Comparison of ENCODE assay signal across 11 mouse cellular contexts in genomic region chr6:11283990-11284389, GRCm38 (mm10).
DNase-seq lines count a peak whose midpoint lies in the region; ATAC-seq and TF ChIP-seq lines count a peak whose summit lies in the region.
"Had no signal": no experiment of that assay in that cellular context is flagged by ENCODE, and none has a peak within 500 bp of the region (broad histone marks: within the 10 kb centered on the region; RNA-seq: fewer than 3 reads in every experiment).

No protein-coding gene starts in this region.

- no peak for DNase-seq in liver, postnatal 0 days
- DNase-seq in liver, embryonic 11.5 days (ENCODE audit: low spot score): no peak
- DNase-seq in adipocyte (ENCODE audit: low spot score): peak; percentile 49
- DNase-seq in left cerebral cortex, adult 9 months (ENCODE audit: low spot score in 2 of 2): peak; percentile 3 to 42
- DNase-seq in adrenal gland, postnatal 14 days: no peak
- no peak for DNase-seq in adrenal gland, postnatal 4 days (ENCODE audit: low spot score in 2 of 2)

- H3K9ac ChIP-seq in forebrain, embryonic 13.5 days: no peak overlapping the region
- H3K9ac ChIP-seq in forebrain, embryonic 16.5 days (replicated peaks; ENCODE audit: low read depth, low read length): no peak overlapping the region
- no peak overlapping the region for H3K9ac ChIP-seq in liver, postnatal 0 days (replicated peaks)
- H3K9ac ChIP-seq in liver, embryonic 11.5 days (ENCODE audit: low read depth, low read length): no peak overlapping the region
- H3K9ac ChIP-seq: embryonic facial prominence, embryonic 13.5 days; hindbrain, embryonic 15.5 days; lung, embryonic 15.5 days had no signal

- WGBS in forebrain, embryonic 13.5 days: 0% methylated on average over 2 of the region's 2 CpGs
- WGBS in forebrain, embryonic 16.5 days: 0% methylated on average over 2 of the region's 2 CpGs
- WGBS in liver, postnatal 0 days (ENCODE audit: insufficient replicate concordance): 0% methylated on average over 2 of the region's 2 CpGs
- 2% methylated on average over 2 of the region's 2 CpGs for WGBS in liver, embryonic 11.5 days

- no peak overlapping the region for H3K27ac ChIP-seq in forebrain, embryonic 13.5 days
- no peak overlapping the region for H3K27ac ChIP-seq in forebrain, embryonic 16.5 days (ENCODE audit: low read length)
- H3K27ac ChIP-seq in liver, postnatal 0 days (ENCODE audit: low read depth): no peak overlapping the region
- H3K27ac ChIP-seq in liver, embryonic 11.5 days (ENCODE audit: low read depth, low read length): no peak overlapping the region
- H3K27ac ChIP-seq: embryonic facial prominence, embryonic 13.5 days; hindbrain, embryonic 15.5 days; lung, embryonic 15.5 days had no signal

- H3K27me3 ChIP-seq in forebrain, embryonic 13.5 days: no peaks in the 10 kb centered on the region
- H3K27me3 ChIP-seq in forebrain, embryonic 16.5 days (replicated peaks; ENCODE audit: control insufficient read depth, insufficient read depth, low read length): no peaks in the 10 kb centered on the region
- H3K27me3 ChIP-seq in liver, postnatal 0 days (ENCODE audit: insufficient read depth, low read length): no peaks in the 10 kb centered on the region
- no peaks in the 10 kb centered on the region for H3K27me3 ChIP-seq in liver, embryonic 11.5 days (replicated peaks; ENCODE audit: control insufficient read depth, insufficient read depth, low read length)
- H3K27me3 ChIP-seq: embryonic facial prominence, embryonic 13.5 days; hindbrain, embryonic 15.5 days; lung, embryonic 15.5 days had no signal

- H3K4me3 ChIP-seq in forebrain, embryonic 13.5 days: no peak overlapping the region
- H3K4me3 ChIP-seq in forebrain, embryonic 16.5 days (replicated peaks; ENCODE audit: low read length): no peak overlapping the region
- no peak overlapping the region for H3K4me3 ChIP-seq in liver, postnatal 0 days (ENCODE audit: low read depth, low read length)
- H3K4me3 ChIP-seq in liver, embryonic 11.5 days (ENCODE audit: low read depth, low read length): no peak overlapping the region
- H3K4me3 ChIP-seq: embryonic facial prominence, embryonic 13.5 days; hindbrain, embryonic 15.5 days; lung, embryonic 15.5 days had no signal

- no peaks in the 10 kb centered on the region for H3K36me3 ChIP-seq in forebrain, embryonic 13.5 days (ENCODE audit: poor library complexity, severe bottlenecking)
- no peaks in the 10 kb centered on the region for H3K36me3 ChIP-seq in forebrain, embryonic 16.5 days (ENCODE audit: control insufficient read depth, insufficient read depth)
- H3K36me3 ChIP-seq in liver, postnatal 0 days (replicated peaks; ENCODE audit: insufficient read depth, low read length): no peaks in the 10 kb centered on the region
- H3K36me3 ChIP-seq in liver, embryonic 11.5 days (ENCODE audit: control insufficient read depth, insufficient read depth, low read length): no peaks in the 10 kb centered on the region
- H3K36me3 ChIP-seq: embryonic facial prominence, embryonic 13.5 days; hindbrain, embryonic 15.5 days; lung, embryonic 15.5 days had no signal

- TF ChIP-seq CTCF in liver, postnatal 0 days (IDR thresholded peaks at IDR 0.05; ENCODE audit: low read depth): peak; percentile 59

- no peak for TF ChIP-seq EP300 in liver, postnatal 0 days (IDR thresholded peaks at IDR 0.05; ENCODE audit: low read depth)

- H3K9me3 ChIP-seq in forebrain, embryonic 13.5 days (replicated peaks): no peaks in the 10 kb centered on the region
- H3K9me3 ChIP-seq in forebrain, embryonic 16.5 days (ENCODE audit: control insufficient read depth, low read length): no peaks in the 10 kb centered on the region
- no peaks in the 10 kb centered on the region for H3K9me3 ChIP-seq in liver, postnatal 0 days (ENCODE audit: low read length)
- H3K9me3 ChIP-seq in liver, embryonic 11.5 days (ENCODE audit: control insufficient read depth, low read length): no peaks in the 10 kb centered on the region
- H3K9me3 ChIP-seq: embryonic facial prominence, embryonic 13.5 days; hindbrain, embryonic 15.5 days; lung, embryonic 15.5 days had no signal

- H3K4me1 ChIP-seq in forebrain, embryonic 13.5 days: no peaks in the 10 kb centered on the region
- no peaks in the 10 kb centered on the region for H3K4me1 ChIP-seq in forebrain, embryonic 16.5 days (replicated peaks; ENCODE audit: control insufficient read depth, insufficient read depth, low read length)
- H3K4me1 ChIP-seq in liver, postnatal 0 days (ENCODE audit: insufficient read depth): no peaks in the 10 kb centered on the region
- no peaks in the 10 kb centered on the region for H3K4me1 ChIP-seq in liver, embryonic 11.5 days (replicated peaks; ENCODE audit: control insufficient read depth, insufficient read depth, low read length)
- H3K4me1 ChIP-seq: embryonic facial prominence, embryonic 13.5 days; hindbrain, embryonic 15.5 days; lung, embryonic 15.5 days had no signal

- ATAC-seq in forebrain, embryonic 13.5 days: peak; percentile 62; the same call in 1 of the 2 replicates
- no peak for ATAC-seq in forebrain, embryonic 16.5 days
- no peak for ATAC-seq in liver, postnatal 0 days
- no peak for ATAC-seq in liver, embryonic 11.5 days (replicated peaks; ENCODE audit: low FRiP score)

- H3K4me2 ChIP-seq in forebrain, embryonic 13.5 days: no peak overlapping the region
- H3K4me2 ChIP-seq in forebrain, embryonic 16.5 days (ENCODE audit: low read length): no peak overlapping the region
- H3K4me2 ChIP-seq in liver, postnatal 0 days (ENCODE audit: low read depth, low read length): no peak overlapping the region
- H3K4me2 ChIP-seq in liver, embryonic 11.5 days: no peak overlapping the region
- H3K4me2 ChIP-seq: embryonic facial prominence, embryonic 13.5 days; hindbrain, embryonic 15.5 days; lung, embryonic 15.5 days had no signal

Comparison
In these comparisons a context has a peak if more than half of its experiments do, and no peak if none do; other contexts are left out.
1. DNase-seq: peak in adipocyte (single experiment) and left cerebral cortex, adult 9 months (2 of 2); none in liver, postnatal 0 days (single experiment), liver, embryonic 11.5 days (single experiment), adrenal gland, postnatal 14 days (single experiment) and adrenal gland, postnatal 4 days (0 of 2).